Mouse (Mus musculus) cerebellum, adult 2 months (tissue): Measurements from ENCODE around the gene Aatk. TPM values are rescaled to one million over a fixed set of nuclear protein-coding genes. Genes with fewer than 3 reads are reported as not detected.

Experiments
- DNase-seq, 2 experiments: peaks; one replicate each; pipeline ENCODE4 v3.0.0; 2021
- H3K27ac ChIP-seq: fragments of 200-500 bp; 2 replicates; pipeline ENCODE4 v1.5.1; 2012; ENCODE audit warnings: low read length, control low read depth, inconsistent platforms; ENCODE audit not compliant: insufficient read depth
- H3K27me3 ChIP-seq: fragments of 200-500 bp; 2 replicates; pipeline ENCODE4 v1.6.1; 2012; ENCODE audit warnings: inconsistent platforms, mild to moderate bottlenecking, low read length, moderate library complexity; ENCODE audit not compliant: control insufficient read depth, insufficient read depth
- H3K4me1 ChIP-seq: fragments of 200-500 bp; 2 replicates; pipeline ENCODE4 v1.6.1; 2011; ENCODE audit warnings: low read length; ENCODE audit not compliant: control insufficient read depth, insufficient read depth
- H3K4me3 ChIP-seq: fragments of 200-500 bp; replicated peaks from 2 replicates; pipeline ENCODE3; 2011; ENCODE audit warnings: mild to moderate bottlenecking, low read depth, low read length, control low read depth; ENCODE audit not compliant: insufficient read depth
- CTCF ChIP-seq: fragments of 200-500 bp; IDR thresholded peaks from 2 replicates; pipeline ENCODE4 v1.5.1; 2011; ENCODE audit warnings: low read depth, mild to moderate bottlenecking, control low read depth, low read length, moderate library complexity, borderline replicate concordance; ENCODE audit not compliant: insufficient read depth
- POLR2A ChIP-seq: fragments of 200-500 bp; IDR thresholded peaks from 2 replicates; pipeline ENCODE4 v1.6.1; 2011; ENCODE audit warnings: low read length, control low read depth, borderline replicate concordance; ENCODE audit not compliant: insufficient read depth
- WGBS: fragments of 180-500 bp; shearing (Covaris S2); methylation state at CpG from one replicate; pipeline ENCODE4 v1.1.7; 2018; 5-methylcytosine and 5-hydroxymethylcytosine counted together
- polyA plus RNA-seq: library from polyadenylated mRNA; depleted of rRNA; stranded (reverse); fragments of >200 nt; gene quantifications from 2 replicates; pipeline ENCODE4 v1.2.3, GENCODE M21; 2012

Aatk gene
- polyA plus RNA-seq, 1 experiment = 298 TPM

DNA sequence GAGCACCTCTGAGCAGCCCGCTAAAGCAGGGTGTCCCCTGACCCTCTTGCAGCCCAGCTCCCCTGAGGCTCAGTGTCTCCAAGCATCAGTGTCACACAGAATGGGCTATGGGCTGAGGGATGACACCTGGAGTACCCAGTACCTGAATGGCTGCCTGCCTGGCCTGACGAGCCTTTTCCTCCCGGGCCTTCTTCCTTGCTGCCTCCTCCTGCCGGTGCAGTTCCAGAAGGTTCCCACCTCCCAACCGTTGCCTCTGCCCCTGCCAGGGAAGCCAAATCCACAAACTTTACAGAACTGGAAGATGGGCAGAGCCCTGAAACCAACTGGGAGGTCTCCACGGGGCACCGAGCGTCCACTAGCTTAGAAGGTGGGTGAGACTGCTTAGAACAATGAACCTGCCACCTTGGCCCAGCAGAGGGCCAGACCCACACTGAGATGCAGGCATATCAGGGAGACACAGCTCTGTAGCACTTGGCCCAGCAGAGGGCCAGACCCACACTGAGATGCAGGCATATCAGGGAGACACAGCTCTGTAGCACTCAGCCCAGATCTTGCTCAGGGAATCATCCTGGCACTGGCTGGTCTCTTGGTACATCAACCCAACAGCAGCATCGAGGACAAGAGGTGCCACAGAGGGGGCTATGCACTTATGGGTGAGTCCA lies 26.1 kb upstream of the Aatk start:
- 83% methylated on average over 9 of the region's 9 CpGs for WGBS
- Histone ChIP-seq H3K4me1 (no peaks in the 10 kb centered on the region), H3K27ac (no peak overlapping the region), H3K27me3 (no peaks in the 10 kb centered on the region), H3K4me3 (no peak overlapping the region)
- DNase-seq = no peak
- TF ChIP-seq CTCF (no peak), POLR2A (no peak)

DNA sequence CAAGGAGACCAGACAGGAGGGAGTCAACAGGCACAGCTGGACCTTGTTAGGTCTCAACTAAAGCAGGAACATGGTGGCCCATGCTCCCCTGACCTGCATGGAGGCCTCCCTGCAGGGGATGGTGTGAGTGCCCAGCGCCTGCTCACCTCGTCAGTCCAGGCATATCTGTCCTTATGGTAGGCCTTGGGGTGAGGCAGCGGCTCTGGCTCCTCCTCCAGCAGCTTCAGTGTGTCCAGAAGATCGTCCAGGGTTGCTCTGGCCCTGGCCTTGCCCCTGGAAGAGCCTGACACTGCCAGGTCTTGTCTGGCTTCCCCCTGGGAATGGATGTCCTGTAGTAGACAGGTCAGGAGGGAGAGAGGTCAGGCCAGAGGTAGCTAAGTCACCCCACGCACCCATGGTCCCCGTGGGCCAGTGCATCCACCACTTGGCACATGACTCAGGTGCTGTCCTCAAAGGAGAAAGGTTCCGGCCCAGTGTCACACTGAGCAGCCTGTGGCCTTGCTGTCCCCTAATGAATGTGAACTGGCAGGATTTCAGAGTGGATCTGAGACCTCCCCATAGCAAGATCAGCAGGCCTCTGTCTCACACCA lies 24.9 kb upstream of the Aatk start:
- Histone ChIP-seq H3K4me3 (no peak overlapping the region), H3K27me3 (no peaks in the 10 kb centered on the region), H3K27ac (no peak overlapping the region), H3K4me1 (no peaks in the 10 kb centered on the region)
- WGBS = 78% methylated on average over 7 of the region's 7 CpGs
- no peak for DNase-seq
- TF ChIP-seq CTCF = no peak
- TF ChIP-seq POLR2A = no peak

DNA sequence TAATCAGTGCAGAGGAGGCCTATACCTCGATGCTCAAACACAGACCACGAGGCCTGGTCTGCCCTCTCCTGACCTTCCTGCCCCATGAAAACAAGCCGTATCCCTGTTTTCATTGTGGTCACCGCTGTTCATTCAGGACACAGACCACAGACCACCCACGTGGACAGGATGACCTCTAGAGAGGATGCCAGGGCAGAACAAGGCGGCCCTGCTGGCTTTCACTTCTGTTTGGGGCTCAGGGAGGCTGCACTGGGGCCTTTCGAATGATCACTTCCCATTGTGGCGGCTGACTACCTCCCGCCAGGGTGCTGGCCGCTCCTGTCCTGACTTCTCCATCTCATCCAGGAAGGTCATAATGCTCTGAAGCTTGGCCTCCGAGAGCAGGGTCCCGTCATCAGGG lies 24.1 kb upstream of the Aatk start:
- no peak for DNase-seq
- H3K27me3 ChIP-seq = no peaks in the 10 kb centered on the region
- no peak overlapping the region for H3K27ac ChIP-seq
- peaks cover 4% of the 10 kb centered on the region; the same call in 1 of the 2 replicates for H3K4me1 ChIP-seq
- no peak overlapping the region for H3K4me3 ChIP-seq
- 50% methylated on average over 12 of the region's 12 CpGs for WGBS
- no peak for TF ChIP-seq POLR2A
- no peak for TF ChIP-seq CTCF

DNA sequence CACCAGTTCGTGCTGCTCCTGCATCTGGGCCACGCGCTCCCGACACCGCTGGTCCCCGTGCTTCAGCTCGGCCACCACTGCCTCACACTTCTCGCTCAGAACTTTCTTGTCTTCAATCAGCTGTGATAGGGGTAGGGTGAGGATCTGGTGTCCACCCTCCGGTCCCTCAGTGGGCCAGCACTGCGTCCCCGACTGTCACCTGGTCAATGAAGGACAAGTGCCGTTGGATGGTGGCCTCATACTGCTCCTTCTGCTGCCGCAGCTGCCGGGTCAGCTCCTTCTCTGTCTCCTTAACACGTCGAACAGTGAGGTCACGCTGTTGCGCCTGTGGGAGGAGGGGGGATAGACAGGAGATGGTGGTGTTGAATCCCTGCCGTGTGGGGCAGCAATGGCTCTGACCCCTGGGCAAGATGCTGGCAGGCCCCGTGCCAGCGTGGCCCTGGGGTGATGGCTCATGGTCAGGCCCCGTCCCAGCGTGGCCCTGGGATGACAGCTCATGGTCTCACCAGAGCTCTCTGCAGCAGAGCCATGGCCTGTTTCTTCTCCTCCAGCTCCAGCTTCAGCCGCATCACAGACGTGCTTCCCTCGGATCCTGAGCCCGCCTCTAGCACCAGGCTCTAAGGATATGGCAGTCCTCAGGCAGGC lies 23.4 kb upstream of the Aatk start:
- no peak for DNase-seq
- WGBS = 85% methylated on average over 27 of the region's 27 CpGs
- TF ChIP-seq POLR2A (no peak), CTCF (no peak)

DNA sequence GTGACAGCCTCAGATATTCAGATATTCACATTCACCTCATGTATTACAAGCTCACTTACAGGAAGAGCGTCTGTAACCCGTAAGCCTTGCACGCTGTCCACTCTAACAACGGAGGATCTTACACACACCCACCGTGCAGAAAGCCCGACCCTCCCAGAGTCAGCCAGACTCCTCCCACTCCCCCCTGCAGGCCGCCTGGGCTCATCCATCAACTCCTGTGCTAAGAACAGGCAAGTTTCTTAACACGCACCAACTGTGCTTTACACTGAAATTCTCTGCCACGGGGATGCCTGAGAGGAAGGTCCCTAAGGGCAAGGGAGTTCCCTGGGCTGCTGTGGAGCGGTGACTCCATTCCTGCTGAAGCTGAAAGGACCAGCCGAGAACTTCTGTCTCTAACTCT lies 22.3 kb upstream of the Aatk start:
- no peak for TF ChIP-seq POLR2A
- TF ChIP-seq CTCF = no peak

More for the DNA sequence above, 23.4 kb upstream of the Aatk start:
- Histone ChIP-seq H3K4me3 (no peak overlapping the region), H3K27ac (no peak overlapping the region), H3K4me1 (peaks cover 11% of the 10 kb centered on the region), H3K27me3 (no peaks in the 10 kb centered on the region)

DNA sequence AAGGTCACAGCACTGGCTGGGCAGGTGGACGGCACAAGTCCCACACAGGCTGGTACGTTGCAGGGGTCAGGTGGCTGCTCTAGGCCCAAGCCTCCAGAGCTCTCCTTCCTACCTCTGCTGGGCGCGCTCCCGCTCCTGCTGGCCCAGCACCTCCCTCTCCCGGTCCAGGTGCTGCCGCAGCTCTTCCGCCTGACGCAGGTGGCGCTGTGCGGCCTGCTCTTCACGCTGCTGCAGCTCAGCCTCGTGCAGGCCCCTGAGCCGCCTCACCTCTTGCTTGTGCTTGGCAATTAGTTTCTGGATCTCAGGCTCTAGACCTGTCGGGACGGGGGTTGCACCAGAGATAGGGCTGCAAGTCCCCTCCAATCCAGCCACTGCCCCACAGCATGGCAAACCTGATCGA lies 20.9 kb upstream of the Aatk start:
- DNase-seq = peak in 1 of 2 experiments; percentile 29
- no peak for TF ChIP-seq POLR2A
- TF ChIP-seq CTCF = peak; percentile 31; the same call in 1 of the 2 replicates
- 73% methylated on average over 17 of the region's 17 CpGs for WGBS
- H3K27ac ChIP-seq = no peak overlapping the region
- no peak overlapping the region for H3K4me3 ChIP-seq
- H3K4me1 ChIP-seq = peaks cover 15% of the 10 kb centered on the region
- no peaks in the 10 kb centered on the region for H3K27me3 ChIP-seq

More for the DNA sequence above, 22.3 kb upstream of the Aatk start:
- 52% methylated on average over 11 of the region's 11 CpGs for WGBS
- H3K27ac ChIP-seq = no peak overlapping the region
- no peak overlapping the region for H3K4me3 ChIP-seq
- no peak for DNase-seq
- H3K4me1 ChIP-seq = peaks cover 15% of the 10 kb centered on the region
- no peaks in the 10 kb centered on the region for H3K27me3 ChIP-seq

- H3K4me1 ChIP-seq = peaks cover 23% of the 10 kb centered on the region
- 22% methylated on average over 10 of the region's 10 CpGs for WGBS
- no peak overlapping the region for H3K4me3 ChIP-seq
- H3K27ac ChIP-seq = 0 out of 2 replicates have a peak overlapping the region, but pooled peaks have one; percentile 8
- no peaks in the 10 kb centered on the region for H3K27me3 ChIP-seq
- DNase-seq = peak; percentile 68 to 74
- TF ChIP-seq CTCF (peak; percentile 80), POLR2A (no peak)
These were observed 18.3 kb upstream of the Aatk start for GRCm38 (mm10) chr11:120065291-120065690.
